Mouse (Mus musculus) R1 (cell line): ENCODE results near the gene Tedc1.

Experiments
- DNase-seq: peaks from one replicate; pipeline ENCODE4 v3.0.0-alpha.2; 2018; ENCODE audit warnings: low read depth, low spot score

The Tedc1 gene

DNA sequence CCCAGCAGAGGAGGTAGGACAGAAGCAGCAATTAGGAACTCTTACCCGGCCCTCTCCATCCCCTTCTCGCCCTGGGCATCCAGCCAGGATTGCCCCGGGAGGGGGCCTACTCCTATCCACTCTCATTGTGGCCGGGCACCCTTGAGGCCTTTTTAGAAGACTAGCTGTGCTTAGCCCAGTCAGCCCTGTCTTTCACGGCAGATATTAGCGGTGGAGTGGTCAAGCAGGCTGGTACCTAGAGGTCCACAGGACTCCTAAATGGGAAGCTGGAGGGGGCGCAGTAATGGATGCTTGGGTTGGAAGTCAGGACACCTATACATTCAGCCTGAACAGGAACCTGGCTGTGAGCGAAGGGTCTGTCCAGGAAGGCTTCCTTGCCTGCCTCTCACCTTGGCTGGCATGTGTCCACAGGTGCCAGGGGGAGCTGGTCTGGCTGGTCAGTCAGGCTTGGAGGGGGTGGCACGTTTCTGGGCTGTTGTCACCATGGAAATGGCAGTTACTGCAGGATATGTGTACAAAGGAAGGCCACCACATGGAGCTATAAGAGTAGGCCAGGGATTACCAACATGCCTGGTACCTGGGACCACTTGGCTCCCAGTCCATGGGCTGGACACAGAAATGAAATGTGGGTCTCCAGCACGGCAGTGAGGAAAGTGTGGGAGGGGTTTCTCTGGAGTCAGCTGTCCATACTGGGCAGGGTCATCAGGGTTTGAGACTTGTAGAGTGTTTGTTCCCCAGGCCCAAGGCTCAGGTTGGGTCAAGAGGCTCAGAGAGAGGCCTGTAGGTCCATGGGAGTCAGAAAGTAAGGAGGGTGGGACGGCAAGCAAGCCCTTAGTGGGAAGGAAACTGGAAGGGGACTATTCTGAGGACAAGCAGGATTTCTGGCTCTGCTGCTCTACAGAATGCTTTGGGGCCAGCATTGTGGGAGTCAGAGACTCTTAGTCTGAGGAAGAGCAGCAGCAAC is 17.0 kb upstream of the Tedc1 start:
- DNase-seq: no peak

- DNase-seq: peak; percentile 98
Observed at GRCm38 (mm10) chr12:113139908-113140615, 16.2 kb upstream of the Tedc1 start, which contains the start of gene Crip2. Crip2 (plus strand) TSS chr12:113140236.

DNA sequence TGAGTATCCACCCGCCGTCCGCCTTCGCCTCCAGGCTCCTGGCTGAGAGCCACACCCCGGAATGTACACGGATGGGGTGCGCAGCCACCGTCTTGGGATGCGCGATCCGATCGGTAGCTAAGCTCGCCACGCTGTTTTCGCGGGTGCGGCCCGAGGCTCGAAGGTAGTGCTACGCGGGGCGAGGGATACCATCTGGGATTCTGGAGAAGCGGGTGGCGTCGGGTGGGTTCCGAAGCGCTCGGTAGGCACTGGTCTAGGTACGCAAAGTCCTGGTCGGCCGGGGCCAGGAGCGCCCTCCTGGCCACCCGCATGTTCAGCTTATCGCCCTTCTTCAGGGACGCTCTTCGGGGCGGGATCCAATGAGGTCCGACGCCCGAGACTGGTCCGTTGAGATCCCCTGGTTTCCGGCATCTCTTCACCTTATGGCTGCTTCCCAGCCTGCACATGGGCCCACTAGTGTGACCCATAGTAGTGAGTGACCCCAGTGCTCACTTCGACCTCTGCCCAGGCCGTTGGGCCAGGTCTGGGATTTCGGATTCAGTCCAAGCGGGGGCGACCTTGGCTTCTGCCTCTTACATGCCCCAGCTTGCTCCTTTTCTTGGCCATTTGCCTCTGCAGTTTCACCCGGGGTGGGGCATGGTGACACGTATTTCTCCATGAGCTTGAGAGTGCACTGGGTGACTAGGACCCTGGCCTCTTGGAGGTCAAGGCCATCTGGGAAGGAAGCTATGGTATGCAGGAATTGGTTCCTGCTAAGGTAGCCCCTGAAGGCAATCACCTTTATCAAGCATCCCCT is 15.4 kb upstream of the Tedc1 start:
- DNase-seq: no peak

- DNase-seq: no peak
Observed at GRCm38 (mm10) chr12:113141531-113141973, 14.7 kb upstream of the Tedc1 start.

DNA sequence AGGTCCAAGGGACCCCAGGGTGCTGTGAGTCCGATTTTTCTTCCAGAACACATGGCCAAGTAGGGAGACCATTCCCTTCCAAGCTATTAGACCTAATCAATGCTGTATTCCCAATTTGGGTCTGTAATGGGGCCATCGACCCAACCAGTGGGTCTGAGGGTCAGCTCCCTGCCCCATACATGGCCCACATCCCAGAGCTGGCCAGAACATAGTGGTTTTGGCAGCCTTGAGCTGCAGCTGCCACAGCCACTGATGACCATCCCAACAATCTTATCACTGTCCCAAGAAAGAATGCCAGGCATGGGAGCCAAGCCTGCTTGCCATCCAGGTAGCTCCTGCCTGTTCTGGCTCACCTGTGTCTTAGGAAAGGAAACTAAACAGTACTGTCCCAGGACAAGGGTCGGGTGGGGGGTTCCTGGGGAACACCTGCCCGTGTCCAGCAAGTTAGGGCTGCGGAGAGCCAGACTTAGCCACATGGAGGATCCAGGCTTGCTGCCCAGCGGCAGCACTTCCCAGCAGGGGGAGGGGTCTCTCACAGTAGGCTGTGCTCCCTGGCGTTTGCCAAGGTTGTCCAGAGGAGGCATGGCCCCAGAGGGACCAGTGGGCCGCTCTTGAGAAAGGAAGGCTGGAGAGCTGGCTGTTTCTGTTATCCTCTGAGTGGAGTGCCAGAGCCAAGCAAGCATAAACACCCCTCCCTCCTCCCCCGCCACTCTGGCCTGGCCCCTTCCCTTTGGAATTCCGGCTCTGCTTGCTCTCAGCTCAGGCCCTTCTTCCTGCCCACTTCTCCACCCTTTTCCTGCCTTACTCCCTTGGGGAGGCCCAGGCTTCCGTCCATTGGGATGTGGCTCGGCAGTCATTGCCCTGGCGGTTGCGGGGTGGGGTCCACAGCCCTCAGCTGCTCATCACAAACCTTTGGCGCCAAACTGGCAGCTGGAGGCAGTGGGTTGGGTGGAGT is 13.9 kb upstream of the Tedc1 start:
- no peak for DNase-seq

DNA sequence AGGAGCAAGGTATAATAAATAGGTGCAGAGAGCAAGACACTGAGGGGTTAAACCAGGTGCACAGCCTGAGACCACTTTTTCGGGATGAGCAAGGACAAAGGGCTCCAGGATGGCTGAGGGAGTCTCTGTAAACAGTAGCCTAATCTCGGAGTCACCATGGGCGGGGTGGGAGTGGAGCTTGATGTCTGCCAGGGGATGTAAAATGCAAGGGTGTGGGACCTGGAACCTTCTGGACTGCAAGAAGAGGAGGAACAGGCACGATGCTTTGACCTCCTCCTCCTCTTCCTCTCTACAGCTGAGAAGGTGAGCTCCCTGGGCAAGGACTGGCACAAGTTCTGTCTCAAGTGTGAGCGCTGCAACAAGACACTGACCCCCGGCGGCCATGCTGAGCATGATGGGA is 13.1 kb upstream of the Tedc1 start:
- no peak for DNase-seq

DNA sequence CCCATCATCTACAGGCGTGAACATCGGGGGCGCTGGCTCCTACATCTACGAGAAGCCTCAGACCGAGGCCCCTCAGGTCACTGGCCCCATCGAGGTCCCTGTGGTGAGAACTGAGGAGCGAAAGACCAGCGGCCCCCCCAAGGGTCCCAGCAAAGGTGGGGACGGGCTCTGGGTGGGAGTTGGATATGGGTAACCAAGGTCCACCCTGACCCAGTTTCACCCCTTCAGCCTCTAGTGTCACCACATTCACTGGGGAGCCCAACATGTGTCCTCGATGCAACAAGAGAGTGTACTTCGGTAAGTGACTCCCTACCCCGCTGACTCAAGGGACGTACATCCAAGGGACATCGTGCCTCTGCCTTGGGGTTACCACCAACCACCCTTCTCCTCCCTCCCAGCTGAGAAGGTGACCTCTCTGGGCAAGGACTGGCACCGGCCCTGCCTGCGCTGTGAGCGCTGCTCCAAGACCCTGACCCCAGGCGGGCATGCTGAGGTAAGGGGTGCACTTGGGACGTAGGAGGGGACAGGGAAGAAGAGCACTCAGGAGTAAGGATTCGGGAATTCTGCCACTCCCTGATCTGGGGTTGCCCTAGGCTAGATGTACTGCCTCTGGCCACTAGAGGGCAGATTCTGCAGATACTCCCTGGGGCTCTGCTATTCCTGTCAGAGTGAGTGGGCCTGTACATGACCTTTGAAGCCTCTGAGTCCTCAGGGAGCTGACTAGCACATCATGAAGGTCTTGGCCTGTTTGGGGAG is 12.0 kb upstream of the Tedc1 start:
- peak; percentile 83 for DNase-seq

GRCm38 (mm10) chr12:113144886-113145285 is 11.3 kb upstream of the Tedc1 start:
- no peak for DNase-seq

- no peak for DNase-seq
Observed at GRCm38 (mm10) chr12:113145591-113145990, 10.6 kb upstream of the Tedc1 start.

GRCm38 (mm10) chr12:113146112-113147057 is 9.8 kb upstream of the Tedc1 start, which contains the start of gene Crip1:
Crip1 (plus strand) TSS chr12:113146316.
- peak; percentile 92 for DNase-seq

- no peak for DNase-seq
Observed at GRCm38 (mm10) chr12:113147481-113147880, 8.7 kb upstream of the Tedc1 start.

DNA sequence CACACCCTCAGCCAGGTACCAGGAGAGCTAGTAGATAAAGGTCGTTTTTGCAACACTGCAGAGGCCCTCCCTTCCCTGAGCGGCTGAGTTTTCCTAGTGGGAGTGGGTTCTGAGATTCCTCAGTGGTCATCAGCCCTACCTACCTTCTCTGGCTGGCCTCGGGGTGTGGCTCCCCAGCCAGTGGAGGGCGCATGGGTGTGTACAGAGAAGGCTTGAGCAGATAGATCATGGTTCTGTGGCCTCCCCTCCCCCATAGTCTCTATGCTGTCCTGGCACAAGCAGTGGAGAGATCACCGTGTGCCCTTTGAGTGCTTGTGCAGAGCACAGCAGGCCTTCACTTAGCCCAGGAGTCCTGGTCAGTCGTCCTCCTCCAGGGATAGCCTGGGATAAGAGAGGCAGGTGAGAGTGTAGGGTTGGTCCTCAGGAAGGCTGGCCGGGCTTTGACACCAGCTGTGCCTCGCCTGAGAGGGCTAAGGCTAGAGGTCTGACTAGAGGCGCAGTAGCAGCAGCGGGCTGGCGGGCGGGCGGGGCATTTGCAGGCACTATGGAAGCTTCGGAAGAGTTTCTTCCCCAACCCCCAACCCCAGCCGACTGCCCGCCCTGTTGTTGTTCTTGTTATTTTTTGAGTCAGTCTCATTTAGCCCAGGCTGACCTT is 7.7 kb upstream of the Tedc1 start:
- DNase-seq: peak; percentile 87

DNA sequence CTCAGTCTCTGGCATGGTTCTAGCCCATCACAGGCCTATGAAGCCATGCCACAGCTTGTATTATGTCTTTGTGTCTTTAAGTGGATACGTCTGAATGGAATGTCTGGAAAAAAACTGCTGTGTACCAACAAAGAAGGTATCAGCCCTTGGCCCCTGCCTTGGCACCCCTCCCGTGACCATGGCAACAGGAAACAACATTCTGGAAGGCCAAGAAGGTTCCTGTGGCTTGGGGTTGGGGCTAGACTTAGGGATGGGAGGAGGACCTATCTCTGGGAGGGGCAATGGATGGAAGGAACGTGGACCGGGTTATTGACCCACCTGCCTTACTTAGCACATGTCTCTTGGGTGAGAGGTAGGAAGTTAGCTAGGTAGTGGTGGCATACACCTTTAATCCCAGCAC is 6.9 kb upstream of the Tedc1 start:
- peak; percentile 46 for DNase-seq

DNA sequence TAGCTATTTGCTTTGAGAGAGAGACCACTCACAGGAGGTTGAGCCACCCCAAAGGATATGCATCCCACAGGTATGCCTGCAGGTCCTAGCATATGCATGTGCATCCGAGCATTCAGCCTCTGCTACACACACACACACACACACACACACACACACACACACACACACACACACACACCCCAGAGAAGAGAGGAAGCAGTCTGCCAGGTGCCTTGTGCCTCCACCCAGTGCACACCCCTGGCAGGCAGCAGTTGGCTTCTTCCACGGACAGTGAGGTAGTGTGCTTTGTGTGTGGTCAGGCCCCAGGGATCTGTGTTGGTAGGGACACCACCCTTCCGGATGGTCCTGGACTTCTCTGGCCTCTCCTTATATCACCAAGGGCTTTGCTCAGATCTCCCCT is 6.3 kb upstream of the Tedc1 start:
- no peak for DNase-seq

DNA sequence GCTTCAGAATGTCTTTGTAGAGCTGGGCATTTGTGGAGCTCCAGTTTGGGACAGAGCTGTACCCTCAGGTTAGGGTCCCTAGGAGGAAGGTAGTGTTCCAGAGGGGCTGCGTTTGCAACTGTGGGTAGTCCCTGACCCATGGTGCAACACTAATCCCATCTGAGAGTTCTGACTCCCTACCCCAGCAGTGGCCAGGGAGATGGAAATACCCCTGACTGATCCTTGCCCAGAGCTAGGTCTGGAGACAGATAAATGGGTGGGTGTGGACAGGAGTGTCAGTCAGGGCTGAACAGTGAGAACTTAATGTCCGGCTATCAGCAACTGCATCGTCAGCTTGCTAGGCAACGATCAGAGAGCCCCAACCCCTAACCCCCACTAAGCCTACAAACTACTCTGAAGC is 5.6 kb upstream of the Tedc1 start:
- DNase-seq: no peak

GRCm38 (mm10) chr12:113151046-113151445 is 5.2 kb upstream of the Tedc1 start:
- DNase-seq: no peak

DNA sequence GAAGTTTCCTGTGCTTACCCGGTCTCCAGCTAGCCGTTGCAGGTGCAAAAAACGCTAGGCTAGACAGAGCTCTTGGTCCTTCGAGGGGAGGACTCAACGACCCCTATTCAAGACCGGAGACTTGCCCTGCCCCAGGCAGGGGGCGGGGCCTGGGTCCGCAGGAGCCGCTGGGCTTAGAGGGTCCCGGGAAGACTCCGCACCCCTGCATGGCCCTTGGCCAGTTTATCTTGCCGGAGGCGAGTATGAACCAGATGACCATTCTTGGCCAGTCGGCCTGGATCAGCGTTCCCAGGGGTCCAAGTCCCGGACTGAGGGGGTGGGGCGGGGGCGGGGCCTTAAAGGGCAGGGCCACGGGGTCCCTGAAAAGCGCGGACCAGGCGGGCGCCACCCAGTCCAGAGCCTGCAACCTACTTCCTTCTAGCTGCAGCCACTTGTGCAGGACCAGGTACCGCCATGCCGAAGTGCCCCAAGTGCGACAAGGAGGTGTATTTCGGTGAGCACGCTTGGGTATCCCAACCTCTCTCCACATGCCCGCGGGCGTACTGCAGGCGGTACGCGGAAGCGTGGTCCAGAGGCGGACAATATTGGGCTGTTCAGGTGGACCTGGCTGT is 4.5 kb upstream of the Tedc1 start:
- DNase-seq: peak; percentile 50

GRCm38 (mm10) chr12:113152272-113152661 is 4.0 kb upstream of the Tedc1 start:
- DNase-seq: peak; percentile 52
